Mouse (Mus musculus) forebrain, embryonic 11.5 days (tissue): Measurements from ENCODE around the gene Ndufs7. TPM values are rescaled to one million over a fixed set of nuclear protein-coding genes. Genes with fewer than 3 reads are reported as not detected.

ENCODE experiments used
- ATAC-seq: fragments of 200-750 bp; cut with Nextera tagmentation; replicated peaks from 2 replicates; pipeline ENCODE4 v1.8.0; 2017; ENCODE audit warnings: moderate TSS enrichment; ENCODE audit not compliant: low FRiP score
- DNase-seq: peaks from one replicate; pipeline ENCODE4 v3.0.0-alpha.2; 2017; ENCODE audit warnings: low spot score
- H3K27ac ChIP-seq: fragments of 300-500 bp; sonication (generic); 2 replicates; pipeline ENCODE4 v1.5.1; 2014; ENCODE audit warnings: low read depth, low read length
- H3K27me3 ChIP-seq: fragments of 300-500 bp; sonication (generic); 2 replicates; pipeline ENCODE4 v1.6.1; 2014; ENCODE audit warnings: mild to moderate bottlenecking, low read length, mixed read lengths; ENCODE audit not compliant: control insufficient read depth, insufficient read depth
- H3K36me3 ChIP-seq: fragments of 300-500 bp; sonication (generic); 2 replicates; pipeline ENCODE4 v1.6.1; 2014; ENCODE audit warnings: mild to moderate bottlenecking, low read length, moderate library complexity, mixed read lengths; ENCODE audit not compliant: control insufficient read depth, insufficient read depth
- H3K4me1 ChIP-seq: fragments of 300-500 bp; sonication (generic); replicated peaks from 2 replicates; pipeline ENCODE4 v1.6.1; 2014; ENCODE audit warnings: low read length, mixed read lengths; ENCODE audit not compliant: control insufficient read depth, insufficient read depth
- H3K4me2 ChIP-seq: fragments of 300-500 bp; sonication (generic); 2 replicates; pipeline ENCODE4 v1.6.1; 2014; ENCODE audit warnings: low read depth, mild to moderate bottlenecking, low read length, moderate library complexity, mixed read lengths; ENCODE audit not compliant: severe bottlenecking
- H3K4me3 ChIP-seq: fragments of 300-500 bp; sonication (generic); 2 replicates; pipeline ENCODE4 v1.5.1; 2014; ENCODE audit warnings: low read depth, low read length
- H3K9ac ChIP-seq: fragments of 300-500 bp; sonication (generic); 2 replicates; pipeline ENCODE4 v1.6.1; 2014; ENCODE audit warnings: low read length
- H3K9me3 ChIP-seq: fragments of 300-500 bp; sonication (generic); 2 replicates; pipeline ENCODE4 v1.6.1; 2016; ENCODE audit warnings: low read length, mixed read lengths; ENCODE audit not compliant: control insufficient read depth
- WGBS: fragments of 180-500 bp; shearing (Covaris S2); extraction: QIAGEN DNeasy Blood & Tissue Kit; methylation state at CpG from one replicate; pipeline ENCODE4 v1.1.7; 2014; 5-methylcytosine and 5-hydroxymethylcytosine counted together
- polyA plus RNA-seq: library from polyadenylated mRNA; unstranded; fragments of >200 nt; fragmentation: Nextera tagmentation; extraction: Ambion mirVana; gene quantifications from 2 replicates; pipeline ENCODE4 v1.2.1, GENCODE M21; 2014

Ndufs7 gene
- polyA plus RNA-seq, 1 experiment from 2014 or later: 219 TPM

- H3K4me2 ChIP-seq: peak overlapping the region; percentile 85; the same call in 1 of the 2 replicates
- 74% methylated on average over 12 of the region's 12 CpGs for WGBS
- H3K27ac ChIP-seq: peak overlapping the region; percentile 90; the same call in 1 of the 2 replicates
Measured at GRCm38 (mm10) chr10:80262169-80262568, 13.2 kb downstream of the Ndufs7 start.

GRCm38 (mm10) chr10:80262776-80263365, 13.9 kb downstream of the Ndufs7 start:
- Histone ChIP-seq H3K9ac (no peak overlapping the region), H3K27me3 (no peaks in the 10 kb centered on the region), H3K36me3 (peaks cover 2% of the 10 kb centered on the region; the same call in 1 of the 2 replicates), H3K9me3 (no peaks in the 10 kb centered on the region), H3K4me1 (peaks cover 41% of the 10 kb centered on the region), H3K27ac (no peak overlapping the region), H3K4me2 (no peak overlapping the region), H3K4me3 (no peak overlapping the region)
- DNase-seq: no peak
- 92% methylated on average over 10 of the region's 10 CpGs for WGBS
- ATAC-seq: no peak

More at GRCm38 (mm10) chr10:80262169-80262568, 13.2 kb downstream of the Ndufs7 start:
- Histone ChIP-seq H3K9ac (no peak overlapping the region), H3K36me3 (peaks cover 4% of the 10 kb centered on the region; the same call in 1 of the 2 replicates), H3K9me3 (no peaks in the 10 kb centered on the region), H3K27me3 (no peaks in the 10 kb centered on the region), H3K4me3 (no peak overlapping the region; the same call in 1 of the 2 replicates), H3K4me1 (peaks cover 35% of the 10 kb centered on the region)
- no peak for DNase-seq
- no peak for ATAC-seq

- Histone ChIP-seq H3K9me3 (no peaks in the 10 kb centered on the region), H3K4me2 (peak overlapping the region; percentile 67), H3K27me3 (no peaks in the 10 kb centered on the region), H3K4me1 (peaks cover 41% of the 10 kb centered on the region), H3K9ac (peak overlapping the region; percentile 95), H3K27ac (peak overlapping the region; percentile 51; the same call in 1 of the 2 replicates), H3K4me3 (peak overlapping the region; percentile 92), H3K36me3 (no peaks in the 10 kb centered on the region)
- ATAC-seq (peak; percentile 64), DNase-seq (peak; percentile 99)
- WGBS: 2% methylated on average over 81 of the region's 81 CpGs
Measured at GRCm38 (mm10) chr10:80264341-80265148, 15.6 kb downstream of the Ndufs7 start.

- Histone ChIP-seq H3K27me3 (no peaks in the 10 kb centered on the region), H3K4me2 (peak overlapping the region; percentile 67)
- no peak for ATAC-seq
Measured at GRCm38 (mm10) chr10:80265149-80265486, 16.2 kb downstream of the Ndufs7 start.

GRCm38 (mm10) chr10:80270099-80270498, 21.2 kb downstream of the Ndufs7 start:
- no peak for ATAC-seq
- no peak overlapping the region for H3K27ac ChIP-seq
- 95% methylated on average over 2 of the region's 2 CpGs for WGBS
- H3K4me2 ChIP-seq: no peak overlapping the region
- DNase-seq: no peak
- H3K9ac ChIP-seq: no peak overlapping the region
- no peak overlapping the region for H3K4me3 ChIP-seq
- no peaks in the 10 kb centered on the region for H3K9me3 ChIP-seq
- no peaks in the 10 kb centered on the region for H3K27me3 ChIP-seq
- peaks cover 18% of the 10 kb centered on the region for H3K4me1 ChIP-seq
- no peaks in the 10 kb centered on the region; the same call in 1 of the 2 replicates for H3K36me3 ChIP-seq

More at GRCm38 (mm10) chr10:80265149-80265486, 16.2 kb downstream of the Ndufs7 start:
- no peaks in the 10 kb centered on the region for H3K36me3 ChIP-seq
- peaks cover 35% of the 10 kb centered on the region for H3K4me1 ChIP-seq
- H3K27ac ChIP-seq: peak overlapping the region; percentile 51; the same call in 1 of the 2 replicates
- no peak for DNase-seq
- 1% methylated on average over 18 of the region's 18 CpGs for WGBS
- peak overlapping the region; percentile 95 for H3K9ac ChIP-seq
- peak overlapping the region; percentile 92 for H3K4me3 ChIP-seq
- H3K9me3 ChIP-seq: no peaks in the 10 kb centered on the region

- Histone ChIP-seq H3K27ac (no peak overlapping the region), H3K4me2 (no peak overlapping the region), H3K4me3 (no peak overlapping the region), H3K4me1 (peaks cover 16% of the 10 kb centered on the region), H3K9me3 (no peaks in the 10 kb centered on the region), H3K9ac (no peak overlapping the region), H3K36me3 (no peaks in the 10 kb centered on the region; the same call in 1 of the 2 replicates), H3K27me3 (no peaks in the 10 kb centered on the region)
- ATAC-seq: no peak
- no peak for DNase-seq
- WGBS: 80% methylated on average over 6 of the region's 6 CpGs
Measured at GRCm38 (mm10) chr10:80270734-80271181, 21.8 kb downstream of the Ndufs7 start.

GRCm38 (mm10) chr10:80271186-80271843, 22.4 kb downstream of the Ndufs7 start:
- Histone ChIP-seq H3K27me3 (no peaks in the 10 kb centered on the region), H3K9me3 (no peaks in the 10 kb centered on the region), H3K9ac (no peak overlapping the region), H3K4me2 (no peak overlapping the region), H3K4me1 (peaks cover 15% of the 10 kb centered on the region), H3K36me3 (no peaks in the 10 kb centered on the region; the same call in 1 of the 2 replicates), H3K27ac (no peak overlapping the region), H3K4me3 (no peak overlapping the region)
- WGBS: 89% methylated on average over 5 of the region's 5 CpGs
- no peak for ATAC-seq
- DNase-seq: no peak

GRCm38 (mm10) chr10:80271870-80272585, 23.1 kb downstream of the Ndufs7 start:
- Histone ChIP-seq H3K4me2 (no peak overlapping the region), H3K9me3 (no peaks in the 10 kb centered on the region), H3K27me3 (no peaks in the 10 kb centered on the region), H3K4me1 (peaks cover 10% of the 10 kb centered on the region), H3K9ac (no peak overlapping the region), H3K27ac (no peak overlapping the region), H3K4me3 (no peak overlapping the region), H3K36me3 (peaks cover 2% of the 10 kb centered on the region; the same call in 1 of the 2 replicates)
- ATAC-seq: no peak
- no peak for DNase-seq
- WGBS: 87% methylated on average over 8 of the region's 8 CpGs
